Mouse (Mus musculus) erythroblast, embryonic 14.5 days (primary cell): ENCODE measurements at regions not wholly inside any gene's neighbourhood (a gene's known extent, or its start where the extent isn't known, plus 50 kb on each side); places are given as distances from the start of the nearest gene placed in this dataset.

Experiments
- H3K27me3 ChIP-seq: 2 replicates; pipeline ENCODE4 v1.6.1; 2012; ENCODE audit warnings: inconsistent platforms; ENCODE audit not compliant: control insufficient read depth
- H3K36me3 ChIP-seq: 2 replicates; pipeline ENCODE4 v1.6.1; 2012; ENCODE audit warnings: mild to moderate bottlenecking, inconsistent platforms; ENCODE audit not compliant: control insufficient read depth
- H3K4me1 ChIP-seq: 2 replicates; pipeline ENCODE4 v1.6.1; 2012; ENCODE audit warnings: inconsistent platforms; ENCODE audit not compliant: control insufficient read depth
- H3K4me3 ChIP-seq: replicated peaks from 2 replicates; pipeline ENCODE3; 2012; ENCODE audit warnings: moderate library complexity, mild to moderate bottlenecking, inconsistent platforms
- H3K9me3 ChIP-seq: 2 replicates; pipeline ENCODE4 v1.6.1; 2012; ENCODE audit warnings: low read length, inconsistent platforms, mixed read lengths; ENCODE audit not compliant: control insufficient read depth
- GATA1 ChIP-seq: IDR thresholded peaks from 2 replicates; pipeline ENCODE4 v1.6.1; 2012; ENCODE audit warnings: low read length, inconsistent platforms, mixed read lengths
- TAL1 ChIP-seq: IDR thresholded peaks from 3 replicates; pipeline ENCODE4 v1.6.1; 2012; ENCODE audit warnings: low read length, inconsistent platforms, mixed read lengths

DNA sequence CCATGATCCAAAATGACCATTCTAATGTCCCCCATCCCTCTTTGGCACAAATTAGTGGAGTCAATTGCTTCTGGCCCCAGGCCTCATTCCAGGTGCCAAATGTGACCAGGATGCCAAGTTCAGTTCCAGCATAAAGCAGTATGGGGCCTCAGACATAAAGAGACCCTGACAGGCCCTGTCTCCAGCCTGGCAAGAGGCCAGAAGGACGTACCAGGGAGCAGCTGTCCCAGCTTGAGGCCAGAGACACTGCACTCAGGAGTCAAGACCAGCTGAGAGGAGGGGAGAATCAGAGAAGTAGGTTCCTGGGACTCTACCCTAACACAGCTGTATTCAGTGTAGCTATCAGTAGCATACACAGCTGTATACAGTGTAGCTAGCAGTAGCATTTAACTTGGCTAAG lies 341.1 kb downstream of the Cdh26 start:
- H3K36me3 ChIP-seq = no peaks in the 10 kb centered on the region
- H3K4me3 ChIP-seq = no peak overlapping the region
- no peak for TF ChIP-seq GATA1
- peaks cover 7% of the 10 kb centered on the region for H3K9me3 ChIP-seq
- H3K27me3 ChIP-seq = no peaks in the 10 kb centered on the region
- H3K4me1 ChIP-seq = no peaks in the 10 kb centered on the region

DNA sequence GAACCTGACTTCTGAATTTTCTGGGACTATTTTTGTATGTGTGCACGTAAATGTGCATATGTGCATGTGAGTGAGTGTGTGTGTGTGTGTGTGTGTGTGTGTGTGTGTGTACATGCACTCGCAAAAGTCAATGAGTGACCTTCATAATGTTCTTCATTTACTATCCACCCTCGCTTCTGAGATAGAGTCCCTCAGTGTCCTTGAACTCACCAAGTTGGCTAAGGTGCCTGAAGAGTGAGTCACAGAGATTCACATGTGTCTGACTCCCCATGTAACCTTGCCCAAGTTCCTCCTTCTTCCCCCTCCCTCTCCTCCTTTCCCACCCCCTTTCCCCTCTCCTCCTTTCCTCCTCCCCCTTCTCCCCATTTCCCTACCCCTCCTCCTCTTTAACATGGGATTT lies 341.6 kb downstream of the Cdh26 start:
- Histone ChIP-seq H3K36me3 (no peaks in the 10 kb centered on the region), H3K4me3 (no peak overlapping the region), H3K9me3 (peaks cover 7% of the 10 kb centered on the region), H3K4me1 (no peaks in the 10 kb centered on the region), H3K27me3 (no peaks in the 10 kb centered on the region)
- TF ChIP-seq TAL1 = no peak
- no peak for TF ChIP-seq GATA1

DNA sequence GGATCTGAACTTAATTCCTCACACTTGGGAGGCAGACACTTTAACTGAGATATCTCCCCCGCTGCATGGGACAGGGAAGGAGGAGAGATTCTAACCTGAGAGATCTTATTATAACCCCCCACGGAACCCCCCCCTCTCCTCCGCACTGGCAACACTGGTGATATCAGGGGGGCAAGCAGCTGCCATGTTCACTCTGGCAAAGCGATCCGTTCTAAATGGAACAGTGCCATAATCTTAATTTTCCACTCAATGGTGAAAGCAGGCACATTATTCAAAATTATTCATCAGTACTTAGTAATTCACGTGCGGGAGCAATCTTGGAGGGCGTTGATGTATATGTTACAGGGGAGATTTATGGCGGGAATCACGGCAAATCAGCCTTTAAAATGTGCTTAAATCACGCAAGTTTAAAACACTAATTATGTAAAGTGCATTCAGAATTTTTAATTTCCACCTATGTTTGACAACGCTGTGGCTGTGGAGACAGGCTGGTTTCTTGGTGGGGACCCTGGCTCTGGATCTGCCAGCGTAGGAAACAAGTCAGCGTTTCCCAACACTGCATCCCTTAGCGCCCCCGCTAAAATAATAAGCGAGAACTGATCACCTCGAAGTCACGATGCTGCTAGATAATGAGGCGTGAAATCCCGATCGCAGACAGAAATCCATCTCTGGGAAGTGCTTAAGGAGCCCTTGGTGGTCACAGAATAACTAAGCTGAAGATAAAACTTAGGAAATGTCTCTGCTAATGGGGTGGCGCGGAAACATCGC lies 354.7 kb downstream of the Cdh26 start:
- Histone ChIP-seq H3K4me3 (no peak overlapping the region), H3K36me3 (no peaks in the 10 kb centered on the region), H3K4me1 (no peaks in the 10 kb centered on the region), H3K9me3 (peaks cover 52% of the 10 kb centered on the region), H3K27me3 (no peaks in the 10 kb centered on the region)
- TF ChIP-seq TAL1 (no peak), GATA1 (no peak)

DNA sequence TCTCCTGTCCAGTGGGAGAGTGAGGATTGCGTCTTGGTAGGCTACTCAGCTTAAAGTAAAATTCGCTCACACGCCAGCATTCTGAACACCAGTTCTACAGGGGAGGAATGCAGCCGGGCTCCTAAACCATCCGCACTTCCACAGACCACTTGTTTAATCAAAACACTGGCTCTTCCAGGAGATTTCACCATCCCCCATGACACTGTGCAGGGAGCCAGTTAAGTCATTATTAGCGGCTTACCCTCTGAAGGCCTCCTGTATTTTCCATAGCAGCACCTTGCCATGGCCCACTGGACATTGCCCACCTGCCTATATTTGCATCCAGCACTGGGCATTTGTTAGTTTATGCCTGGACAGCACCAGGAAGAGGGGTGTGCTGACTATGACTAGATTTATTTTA lies 355.5 kb downstream of the Cdh26 start:
- H3K36me3 ChIP-seq = no peaks in the 10 kb centered on the region
- no peak for TF ChIP-seq TAL1
- TF ChIP-seq GATA1 = no peak
- no peaks in the 10 kb centered on the region for H3K4me1 ChIP-seq
- peaks cover 57% of the 10 kb centered on the region for H3K9me3 ChIP-seq
- no peaks in the 10 kb centered on the region for H3K27me3 ChIP-seq
- no peak overlapping the region for H3K4me3 ChIP-seq

DNA sequence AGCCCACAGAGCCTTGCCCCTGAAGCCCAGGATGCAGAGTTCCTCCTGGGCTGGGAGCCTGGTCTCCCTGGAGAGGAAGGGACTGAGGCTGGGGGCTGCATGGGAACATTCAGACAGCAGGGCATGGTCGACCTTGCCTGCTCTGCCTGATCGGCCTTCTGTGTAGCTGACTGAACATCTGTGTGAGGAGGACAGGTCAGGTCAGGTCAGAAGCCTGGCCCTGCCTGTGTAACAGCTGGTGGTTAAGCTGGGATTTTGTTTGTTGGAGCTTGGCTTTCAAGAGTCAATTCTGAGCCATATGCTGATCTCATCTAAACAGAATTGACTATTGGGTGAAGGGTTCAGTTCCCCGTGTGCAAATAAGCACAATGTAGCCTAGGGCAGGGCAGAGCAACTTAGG lies 365.5 kb downstream of the Cdh26 start:
- Histone ChIP-seq H3K4me3 (no peak overlapping the region), H3K36me3 (no peaks in the 10 kb centered on the region), H3K9me3 (peaks cover 35% of the 10 kb centered on the region), H3K27me3 (no peaks in the 10 kb centered on the region), H3K4me1 (no peaks in the 10 kb centered on the region)
- TF ChIP-seq TAL1 (no peak), GATA1 (no peak)

DNA sequence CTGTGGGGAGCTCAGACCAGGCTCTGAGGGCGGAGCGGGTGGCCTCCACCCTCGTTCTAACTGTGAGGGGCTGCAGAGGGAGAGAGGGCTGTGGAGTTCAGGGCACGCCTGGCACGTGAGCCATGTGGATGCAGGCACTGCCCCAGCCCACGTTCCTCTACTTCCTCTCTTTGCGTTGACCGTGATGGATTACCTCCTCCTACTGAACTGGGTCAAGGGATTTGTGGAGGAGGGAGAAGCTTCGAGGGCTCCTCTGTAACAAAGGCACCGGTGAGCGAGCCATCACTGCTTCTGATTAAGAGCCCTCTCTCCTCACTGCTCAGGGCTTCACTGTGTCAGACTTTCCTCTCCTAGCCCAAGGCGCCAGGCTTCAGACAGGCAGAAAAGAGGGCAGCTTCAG lies 371.1 kb downstream of the Cdh26 start:
- no peaks in the 10 kb centered on the region for H3K36me3 ChIP-seq
- H3K4me1 ChIP-seq = no peaks in the 10 kb centered on the region
- peaks cover 38% of the 10 kb centered on the region for H3K9me3 ChIP-seq
- no peak overlapping the region for H3K4me3 ChIP-seq
- H3K27me3 ChIP-seq = no peaks in the 10 kb centered on the region
- TF ChIP-seq TAL1 (no peak), GATA1 (no peak)

DNA sequence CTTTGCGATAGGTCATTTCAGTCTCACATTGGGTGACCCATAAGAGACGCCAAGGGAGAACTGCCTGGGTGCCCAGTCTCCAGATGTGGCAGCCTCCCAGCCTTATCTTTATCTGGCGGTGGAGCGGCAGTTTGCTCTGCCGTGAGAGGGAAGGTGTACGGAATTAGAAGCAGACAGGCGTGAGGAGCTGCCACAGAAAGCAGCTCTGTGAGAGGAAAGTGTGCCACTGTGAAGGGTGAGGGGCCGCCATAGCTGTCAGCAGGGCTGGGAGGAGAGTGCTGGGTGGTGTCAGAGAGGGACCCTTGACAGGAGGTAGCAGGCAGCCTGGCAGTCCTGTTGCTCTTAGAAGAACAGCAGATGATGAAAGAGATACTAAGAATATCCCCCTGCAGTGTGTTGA lies 375.0 kb downstream of the Cdh26 start:
- Histone ChIP-seq H3K27me3 (no peaks in the 10 kb centered on the region), H3K4me1 (no peaks in the 10 kb centered on the region), H3K36me3 (no peaks in the 10 kb centered on the region), H3K9me3 (peaks cover 18% of the 10 kb centered on the region), H3K4me3 (no peak overlapping the region)
- TF ChIP-seq GATA1 (no peak), TAL1 (no peak)

DNA sequence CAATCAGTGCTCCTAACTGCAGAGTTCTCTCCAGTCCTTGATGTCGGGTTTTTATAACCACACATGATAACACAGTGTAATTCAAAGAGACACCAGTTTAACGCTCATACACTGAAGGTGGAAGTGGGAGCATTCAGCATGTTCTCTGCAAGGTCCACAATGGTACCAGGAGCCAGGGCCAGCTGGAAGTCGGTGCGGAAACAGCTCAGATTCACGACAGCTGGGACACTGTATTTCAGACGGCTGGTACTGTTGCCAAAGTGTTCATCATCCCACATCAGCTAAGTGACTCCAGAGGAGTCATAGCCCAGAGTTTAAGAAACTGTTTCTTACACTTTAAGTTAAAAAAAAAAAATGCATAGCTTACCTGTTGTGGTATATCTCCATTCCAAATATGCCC lies 391.2 kb downstream of the Cdh26 start:
- Histone ChIP-seq H3K9me3 (peaks cover 31% of the 10 kb centered on the region), H3K36me3 (no peaks in the 10 kb centered on the region), H3K4me1 (no peaks in the 10 kb centered on the region), H3K4me3 (no peak overlapping the region), H3K27me3 (no peaks in the 10 kb centered on the region)
- no peak for TF ChIP-seq TAL1
- no peak for TF ChIP-seq GATA1

DNA sequence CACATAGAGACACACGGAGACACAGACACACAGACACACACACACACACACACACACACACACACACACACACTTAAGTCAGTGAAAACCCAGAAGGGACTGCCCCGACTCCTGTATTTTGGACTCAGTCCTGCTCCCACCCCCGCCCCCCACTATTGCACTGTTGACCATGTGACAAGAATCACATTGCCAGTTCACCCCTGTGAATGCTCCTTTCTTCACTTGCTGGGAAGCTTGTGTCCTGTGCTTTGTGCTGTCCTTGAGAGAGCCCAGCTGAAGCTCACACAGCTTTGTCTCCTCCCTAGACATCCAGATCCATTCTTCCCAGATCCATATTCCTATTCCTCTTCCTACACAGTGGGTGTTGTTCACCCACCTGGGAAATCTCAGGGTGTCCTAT lies 400.0 kb downstream of the Cdh26 start:
- H3K27me3 ChIP-seq = no peaks in the 10 kb centered on the region
- H3K4me3 ChIP-seq = no peak overlapping the region
- no peaks in the 10 kb centered on the region for H3K4me1 ChIP-seq
- peaks cover 42% of the 10 kb centered on the region for H3K9me3 ChIP-seq
- H3K36me3 ChIP-seq = no peaks in the 10 kb centered on the region
- no peak for TF ChIP-seq GATA1
- TF ChIP-seq TAL1 = no peak

DNA sequence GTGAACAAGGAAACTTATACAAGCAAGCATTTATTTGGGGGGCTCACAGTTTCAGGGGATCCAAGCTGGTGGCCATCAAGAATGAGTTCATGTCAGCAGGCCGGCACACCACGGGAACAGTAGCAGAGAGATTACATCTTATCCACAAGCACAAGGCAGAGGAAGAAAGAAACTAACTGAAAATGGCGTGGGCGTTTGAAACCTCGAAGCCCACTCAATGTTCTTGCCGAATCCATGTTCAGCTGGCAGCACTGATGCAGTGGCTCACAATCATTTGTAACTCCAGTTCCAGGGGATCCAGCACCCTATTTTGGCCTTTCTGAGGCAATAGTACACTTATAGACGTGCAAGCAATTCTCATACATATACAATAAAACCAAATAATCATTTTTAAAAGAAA lies 404.7 kb downstream of the Cdh26 start:
- H3K4me1 ChIP-seq = no peaks in the 10 kb centered on the region
- H3K27me3 ChIP-seq = no peaks in the 10 kb centered on the region
- peaks cover 25% of the 10 kb centered on the region for H3K9me3 ChIP-seq
- TF ChIP-seq GATA1 (no peak), TAL1 (no peak)
- H3K36me3 ChIP-seq = no peaks in the 10 kb centered on the region
- no peak overlapping the region for H3K4me3 ChIP-seq
